Mouse (Mus musculus): ENCODE data around the gene Csrnp2. TPM values are rescaled to one million over a fixed set of nuclear protein-coding genes. Genes with fewer than 3 reads are reported as not detected.

Gene Csrnp2
- total and polyA plus RNA-seq, 3 experiments = 4.2 to 5.8 TPM; not detected in 1

- TF ChIP-seq E2F4 (IDR thresholded peaks at IDR 0.05; ENCODE audit: borderline replicate concordance, low read depth, low read length) (no peak), CHD1 (IDR thresholded peaks at IDR 0.05; ENCODE audit: low read depth, low read length) (no peak), ZC3H11A (IDR thresholded peaks at IDR 0.05; ENCODE audit: low read depth, low read length) (peak; percentile 83), ELF1 (IDR thresholded peaks at IDR 0.05; ENCODE audit: low read depth, low read length) (no peak), TCF12 (IDR thresholded peaks at IDR 0.05; ENCODE audit: low read depth, low read length) (no peak), TBP (IDR thresholded peaks at IDR 0.05; ENCODE audit: low read depth, low read length) (no peak), GATA1 (IDR thresholded peaks at IDR 0.05; ENCODE audit: low read depth, low read length) (no peak), RCOR1 (IDR thresholded peaks at IDR 0.05; ENCODE audit: low read depth, low read length) (no peak), HCFC1 (IDR thresholded peaks at IDR 0.05; ENCODE audit: low read depth, low read length) (0 out of 2 replicates have a peak, but pooled peaks have one; percentile 30), POLR2AphosphoS2 (IDR thresholded peaks at IDR 0.05; ENCODE audit: low read length) (no peak), ZKSCAN1 (IDR thresholded peaks at IDR 0.05; ENCODE audit: low read depth, low read length) (no peak), MYB (IDR thresholded peaks at IDR 0.05; ENCODE audit: low read depth, low read length) (no peak), ZNF384 (IDR thresholded peaks at IDR 0.05; ENCODE audit: low read depth, low read length) (peak; percentile 66; the same call in 1 of the 2 replicates), UBTF (IDR thresholded peaks at IDR 0.05; ENCODE audit: borderline replicate concordance, insufficient read depth, low read depth, low read length) (no peak), POLR2AphosphoS5 (IDR thresholded peaks at IDR 0.05; ENCODE audit: borderline replicate concordance, low read depth, low read length) (no peak), ZMIZ1 (IDR thresholded peaks at IDR 0.05; ENCODE audit: low read depth, low read length) (no peak)
Observed at GRCm38 (mm10) chr15:100463712-100464111, 31.6 kb downstream of the Csrnp2 start (continued).

- H3K79me2 ChIP-seq (ENCODE audit: control insufficient read depth, insufficient read depth, low read length, poor library complexity) = no peaks in the 10 kb centered on the region
- peaks cover 0 to 13% of the 10 kb centered on the region in 2 experiments for H3K4me1 ChIP-seq (ENCODE audit: control insufficient read depth in 1 of 2, insufficient read depth in 2 of 2, low read length in 2 of 2)
- no peak for DNase-seq (ENCODE audit: low read depth, low spot score)
- TF ChIP-seq SIN3A (IDR thresholded peaks at IDR 0.05; ENCODE audit: low read length) = no peak
- TF ChIP-seq SMC3 (IDR thresholded peaks at IDR 0.05; ENCODE audit: low read depth, low read length) = no peak
- TF ChIP-seq EP300 (IDR thresholded peaks at IDR 0.05; ENCODE audit: low read depth in 1 of 2, low read length in 2 of 2) = no peak
- no peak for TF ChIP-seq CHD2 (IDR thresholded peaks at IDR 0.05; ENCODE audit: low read length)
- no peak overlapping the region for H3K4me3 ChIP-seq (ENCODE audit: control insufficient read depth in 1 of 2, insufficient read depth in 1 of 2, low read depth in 2 of 2, low read length in 2 of 2)
- no peaks in the 10 kb centered on the region for H3K27me3 ChIP-seq (ENCODE audit: control insufficient read depth in 1 of 2, insufficient read depth in 2 of 2, low read length in 2 of 2)
- peaks cover 0 to 2% of the 10 kb centered on the region in 2 experiments; a peak in 1 of 4 replicates for H3K36me3 ChIP-seq (ENCODE audit: control insufficient read depth in 1 of 2, insufficient read depth in 2 of 2, low read length in 2 of 2)
- H3K9ac ChIP-seq (ENCODE audit: control insufficient read depth, low read depth, low read length, poor library complexity, severe bottlenecking) = no peak overlapping the region
- no peak overlapping the region for H3K27ac ChIP-seq (ENCODE audit: control insufficient read depth, low read depth, low read length)
- no peaks in the 10 kb centered on the region for H3K9me3 ChIP-seq (replicated peaks; ENCODE audit: insufficient read depth, low read length)
Observed at GRCm38 (mm10) chr15:100462086-100462485, 33.2 kb downstream of the Csrnp2 start.
